Mouse (Mus musculus): ENCODE results near the gene Aifm3.

- TF ChIP-seq FLI1 (IDR thresholded peaks at IDR 0.05; ENCODE audit: low read length) (no peak), GATA1 (IDR thresholded peaks at IDR 0.05; ENCODE audit: borderline replicate concordance, low read length) (no peak)
Observed at GRCm38 (mm10) chr16:17556907-17557306, 67.5 kb downstream of the Aifm3 start.

All from megakaryocyte, embryonic 14.5 days (primary cell).